Mouse (Mus musculus): ENCODE results near the gene Hpn. TPM values are rescaled to one million over a fixed set of nuclear protein-coding genes. Genes with fewer than 3 reads are reported as not detected.

Hpn gene
- polyA plus RNA-seq, 2 experiments from 2014 or later: 6.0 to 12.2 TPM

GRCm38 (mm10) chr7:31109796-31110195 is 5.3 kb downstream of the Hpn start:
- no peak for ATAC-seq

GRCm38 (mm10) chr7:31109091-31109490 is 6.0 kb downstream of the Hpn start:
- no peak for ATAC-seq

- no peak for ATAC-seq
These were observed 7.3 kb downstream of the Hpn start for GRCm38 (mm10) chr7:31107781-31108180.

- ATAC-seq: no peak
These were observed 8.9 kb downstream of the Hpn start for GRCm38 (mm10) chr7:31106166-31106565.

- ATAC-seq: no peak
These were observed 9.9 kb downstream of the Hpn start for GRCm38 (mm10) chr7:31105061-31105768.

- ATAC-seq: no peak
These were observed 14.3 kb downstream of the Hpn start for GRCm38 (mm10) chr7:31100786-31101185.

- ATAC-seq: no peak
These were observed 15.5 kb downstream of the Hpn start for GRCm38 (mm10) chr7:31099612-31099982.

- ATAC-seq: no peak
These were observed 16.1 kb downstream of the Hpn start for GRCm38 (mm10) chr7:31098697-31099611.

- peak; percentile 99 for ATAC-seq
These were observed 17.4 kb downstream of the Hpn start for GRCm38 (mm10) chr7:31097583-31098248.

GRCm38 (mm10) chr7:31096892-31097564 is 18.1 kb downstream of the Hpn start:
- ATAC-seq: no peak

GRCm38 (mm10) chr7:31094774-31095501 is 20.2 kb downstream of the Hpn start:
- no peak for ATAC-seq

GRCm38 (mm10) chr7:31089721-31090120 is 25.4 kb downstream of the Hpn start:
- peak; percentile 95 for ATAC-seq

- ATAC-seq: no peak
These were observed 26.9 kb downstream of the Hpn start for GRCm38 (mm10) chr7:31088206-31088605.

- ATAC-seq: peak; percentile 57
These were observed 27.8 kb downstream of the Hpn start for GRCm38 (mm10) chr7:31087262-31087661.

GRCm38 (mm10) chr7:31086175-31086755 is 28.8 kb downstream of the Hpn start:
- ATAC-seq: no peak

GRCm38 (mm10) chr7:31085171-31085570 is 29.9 kb downstream of the Hpn start:
- no peak for ATAC-seq

- peak; percentile 32 for ATAC-seq
These were observed 30.9 kb downstream of the Hpn start for GRCm38 (mm10) chr7:31084140-31084539.

GRCm38 (mm10) chr7:31082831-31083588 is 32.1 kb downstream of the Hpn start:
- ATAC-seq: no peak

GRCm38 (mm10) chr7:31082106-31082505 is 33.0 kb downstream of the Hpn start:
- ATAC-seq: no peak

GRCm38 (mm10) chr7:31081106-31081505 is 34.0 kb downstream of the Hpn start:
- no peak for ATAC-seq

- no peak for ATAC-seq
These were observed 34.5 kb downstream of the Hpn start for GRCm38 (mm10) chr7:31080611-31081010.

All from CD4-positive, CD25-positive, alpha-beta regulatory T cell, adult 4 months (primary cell).